Mouse (Mus musculus) hindlimb bud, embryonic 11.5 days (tissue): Measurements from ENCODE around the gene Pfkfb4.

ENCODE experiments used
- DNase-seq: peaks from one replicate; pipeline ENCODE4 v3.0.0-alpha.2; 2012; ENCODE audit warnings: low read depth, low spot score; ENCODE audit errors: extremely low spot score

The Pfkfb4 gene

GRCm38 (mm10) chr9:109056081-109056690 lies 64.6 kb downstream of the Pfkfb4 start:
- DNase-seq: no peak

- no peak for DNase-seq
These were observed 65.3 kb downstream of the Pfkfb4 start for GRCm38 (mm10) chr9:109056916-109057315.

- DNase-seq: no peak
These were observed 66.0 kb downstream of the Pfkfb4 start for GRCm38 (mm10) chr9:109057543-109057942.

GRCm38 (mm10) chr9:109058006-109058765 lies 66.6 kb downstream of the Pfkfb4 start:
- no peak for DNase-seq

- peak; percentile 74 for DNase-seq
These were observed 67.7 kb downstream of the Pfkfb4 start, which contains the start of gene Trex1 for GRCm38 (mm10) chr9:109059136-109059903. TSS of gene Trex1 (minus strand) at chr9:109059734.

GRCm38 (mm10) chr9:109060184-109060897 lies 68.8 kb downstream of the Pfkfb4 start:
- no peak for DNase-seq

GRCm38 (mm10) chr9:109060898-109061295 lies 69.3 kb downstream of the Pfkfb4 start:
- DNase-seq: no peak

- no peak for DNase-seq
These were observed 76.6 kb downstream of the Pfkfb4 start for GRCm38 (mm10) chr9:109068095-109068735.

GRCm38 (mm10) chr9:109073661-109074573 lies 82.3 kb downstream of the Pfkfb4 start, which contains the start of gene Atrip:
TSS of gene Atrip (minus strand) at chr9:109074124.
- DNase-seq: no peak

- no peak for DNase-seq
These were observed 88.9 kb downstream of the Pfkfb4 start for GRCm38 (mm10) chr9:109080516-109080915.

GRCm38 (mm10) chr9:109081749-109082123 lies 90.2 kb downstream of the Pfkfb4 start:
- no peak for DNase-seq
